Mouse (Mus musculus) kidney, adult 8-10 months (tissue): ENCODE measurements around the gene Ralgps1.
A peak's percentile ranks its signal among the peaks of the same experiment; 100 is the strongest.

Experiments
- DNase-seq, 2 experiments: peaks; one replicate each; pipeline ENCODE4 v3.0.0; 2022

The Ralgps1 gene

GRCm38 (mm10) chr2:33272665-33273439 is 98.4 kb downstream of the Ralgps1 start:
- no peak for DNase-seq

GRCm38 (mm10) chr2:33271511-33271910 is 99.8 kb downstream of the Ralgps1 start:
- DNase-seq, result no peak

- no peak for DNase-seq
These were observed 100.7 kb downstream of the Ralgps1 start for GRCm38 (mm10) chr2:33270569-33270968.

- DNase-seq, result no peak
These were observed 102.2 kb downstream of the Ralgps1 start for GRCm38 (mm10) chr2:33269132-33269493.

- no peak for DNase-seq
These were observed 102.7 kb downstream of the Ralgps1 start for GRCm38 (mm10) chr2:33268384-33269131.

GRCm38 (mm10) chr2:33267075-33267474 is 104.2 kb downstream of the Ralgps1 start:
- DNase-seq, result no peak

GRCm38 (mm10) chr2:33265793-33266192 is 105.5 kb downstream of the Ralgps1 start:
- no peak for DNase-seq

- DNase-seq, result no peak
These were observed 109.8 kb downstream of the Ralgps1 start for GRCm38 (mm10) chr2:33261475-33261874.

- no peak for DNase-seq
These were observed 110.5 kb downstream of the Ralgps1 start for GRCm38 (mm10) chr2:33260772-33261171.

GRCm38 (mm10) chr2:33256769-33257537 is 114.3 kb downstream of the Ralgps1 start:
- DNase-seq, result no peak

GRCm38 (mm10) chr2:33254318-33254985 is 116.8 kb downstream of the Ralgps1 start:
- DNase-seq, result no peak

- DNase-seq, result peak; percentile 46 to 59
These were observed 117.6 kb downstream of the Ralgps1 start for GRCm38 (mm10) chr2:33253572-33254190.

GRCm38 (mm10) chr2:33252751-33253150 is 118.5 kb downstream of the Ralgps1 start:
- no peak for DNase-seq

- no peak for DNase-seq
These were observed 121.2 kb downstream of the Ralgps1 start for GRCm38 (mm10) chr2:33249922-33250633.

GRCm38 (mm10) chr2:33248549-33248948 is 122.7 kb downstream of the Ralgps1 start:
- DNase-seq, result no peak

- DNase-seq, result no peak
These were observed 124.4 kb downstream of the Ralgps1 start for GRCm38 (mm10) chr2:33246841-33247240.

- DNase-seq, result no peak
These were observed 125.9 kb downstream of the Ralgps1 start for GRCm38 (mm10) chr2:33245350-33245749.

GRCm38 (mm10) chr2:33244880-33245279 is 126.4 kb downstream of the Ralgps1 start:
- DNase-seq, result no peak

GRCm38 (mm10) chr2:33237581-33237980 is 133.7 kb downstream of the Ralgps1 start:
- DNase-seq, result no peak

GRCm38 (mm10) chr2:33234848-33235247 is 136.4 kb downstream of the Ralgps1 start:
- no peak for DNase-seq

GRCm38 (mm10) chr2:33233856-33234255 is 137.4 kb downstream of the Ralgps1 start:
- DNase-seq, result no peak
